Mouse (Mus musculus): ENCODE data around the gene Lifr. TPM values are rescaled to one million over a fixed set of nuclear protein-coding genes. Genes with fewer than 3 reads are reported as not detected.

Gene Lifr
- polyA plus RNA-seq, 1 experiment from 2014 or later, result 19.8 TPM

DNA sequence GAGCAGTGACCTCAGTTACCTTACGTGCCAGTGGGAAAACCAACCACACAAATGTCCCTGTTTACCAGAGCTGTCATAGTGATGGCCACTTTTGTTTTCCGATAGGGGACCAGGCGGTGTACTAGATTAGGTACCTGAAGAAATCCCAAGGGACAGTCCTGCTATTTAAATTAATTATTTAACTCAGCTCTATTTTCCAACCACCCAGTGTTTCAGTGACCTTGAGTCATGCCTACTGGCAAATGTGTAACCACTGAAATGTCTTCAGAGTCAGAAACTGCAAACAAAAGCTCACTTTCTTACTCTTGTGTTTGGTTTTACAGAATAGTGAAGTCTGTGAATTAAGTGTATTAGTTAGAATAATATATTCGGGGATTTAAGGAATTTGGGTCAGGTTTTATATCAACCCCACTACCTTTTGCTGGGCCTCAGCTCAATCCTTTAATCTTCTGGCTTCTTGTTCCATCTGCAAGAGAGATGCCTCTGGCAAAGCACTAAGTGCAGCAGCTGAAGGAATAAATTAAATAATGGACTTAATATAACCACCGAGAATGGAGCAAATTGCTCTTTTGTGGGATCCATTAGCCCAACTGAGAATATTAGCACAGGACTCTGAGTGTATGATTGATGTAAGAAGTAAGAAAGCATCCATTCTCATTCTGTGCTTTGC lies 33.5 kb downstream of the Lifr start:
- ATAC-seq (replicated peaks; ENCODE audit: insufficient number of reproducible peaks, low FRiP score, low TSS enrichment, low read depth), result no peak
- H3K4me1 ChIP-seq (ENCODE audit: control insufficient read depth, insufficient read depth, low read length), result no peaks in the 10 kb centered on the region

DNA sequence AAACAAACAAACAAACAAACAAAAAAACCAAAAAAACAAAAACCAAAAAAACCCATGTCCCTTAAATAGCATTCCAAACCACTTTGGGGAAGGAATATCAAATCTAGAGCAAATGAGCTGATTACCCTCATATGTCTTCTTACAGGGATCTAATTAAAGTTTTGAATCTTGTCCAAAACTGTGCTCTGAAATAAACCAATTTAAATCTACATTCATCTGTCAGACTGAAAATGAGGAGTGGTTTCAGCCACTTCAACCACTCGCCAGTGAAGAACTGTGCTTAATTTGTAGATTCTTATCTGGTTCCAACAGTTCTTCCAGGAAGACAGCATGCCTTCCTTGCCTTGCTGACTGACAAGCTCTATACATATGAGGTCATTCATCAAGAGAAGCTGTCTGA lies 35.8 kb downstream of the Lifr start:
- Histone ChIP-seq H3K9ac (replicated peaks; ENCODE audit: low read length) (no peak overlapping the region), H3K36me3 (replicated peaks; ENCODE audit: control insufficient read depth, insufficient read depth, low read depth, low read length) (no peaks in the 10 kb centered on the region), H3K4me3 (ENCODE audit: low read depth, low read length) (no peak overlapping the region), H3K27ac (replicated peaks; ENCODE audit: low read depth, low read length) (no peak overlapping the region), H3K4me1 (ENCODE audit: control insufficient read depth, insufficient read depth, low read length) (no peaks in the 10 kb centered on the region; the same call in 1 of the 2 replicates), H3K27me3 (ENCODE audit: control insufficient read depth, insufficient read depth, low read length) (no peaks in the 10 kb centered on the region), H3K9me3 (replicated peaks; ENCODE audit: control insufficient read depth, low read length) (no peaks in the 10 kb centered on the region), H3K4me2 (ENCODE audit: low read depth, low read length) (no peak overlapping the region)
- ATAC-seq (replicated peaks; ENCODE audit: insufficient number of reproducible peaks, low FRiP score, low TSS enrichment, low read depth) (no peak), DNase-seq (ENCODE audit: low spot score) (no peak)
- 50% methylated on average over 1 of the region's 1 CpGs for WGBS

More for the DNA sequence above, 33.5 kb downstream of the Lifr start:
- Histone ChIP-seq H3K36me3 (replicated peaks; ENCODE audit: control insufficient read depth, insufficient read depth, low read depth, low read length) (no peaks in the 10 kb centered on the region), H3K9ac (replicated peaks; ENCODE audit: low read length) (no peak overlapping the region), H3K4me2 (ENCODE audit: low read depth, low read length) (no peak overlapping the region), H3K9me3 (replicated peaks; ENCODE audit: control insufficient read depth, low read length) (no peaks in the 10 kb centered on the region), H3K4me3 (ENCODE audit: low read depth, low read length) (no peak overlapping the region), H3K27ac (replicated peaks; ENCODE audit: low read depth, low read length) (no peak overlapping the region), H3K27me3 (ENCODE audit: control insufficient read depth, insufficient read depth, low read length) (no peaks in the 10 kb centered on the region)
- DNase-seq (ENCODE audit: low spot score), result peak; percentile 20
- WGBS, result 54% methylated on average over 5 of the region's 5 CpGs

DNA sequence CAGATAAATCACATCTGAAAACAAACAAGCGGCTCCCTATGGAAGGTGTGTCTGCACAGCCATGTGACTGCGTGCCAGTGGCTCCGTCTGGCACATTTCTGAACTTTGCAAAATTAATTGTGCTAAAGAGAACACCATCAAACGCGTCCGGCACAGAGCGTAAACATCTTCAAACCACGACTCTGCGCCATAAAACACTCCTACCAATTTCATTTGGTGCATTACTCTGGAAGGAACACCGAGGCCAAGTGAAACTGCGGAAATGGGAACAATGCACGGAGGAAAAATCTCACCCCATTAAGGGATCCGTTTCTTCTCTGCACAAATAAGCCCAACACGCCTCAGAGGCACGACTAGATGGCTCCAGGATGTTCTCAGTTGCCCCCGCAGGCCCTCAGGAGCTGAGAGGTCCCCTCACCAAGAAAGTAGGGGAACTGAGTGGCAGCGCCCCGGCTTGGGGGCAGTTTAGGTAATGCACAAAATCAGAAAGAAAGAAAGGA lies 38.3 kb downstream of the Lifr start:
- Histone ChIP-seq H3K27ac (replicated peaks; ENCODE audit: low read depth, low read length) (peak overlapping the region; percentile 6; the same call in 1 of the 2 replicates), H3K27me3 (ENCODE audit: control insufficient read depth, insufficient read depth, low read length) (no peaks in the 10 kb centered on the region), H3K4me1 (ENCODE audit: control insufficient read depth, insufficient read depth, low read length) (no peaks in the 10 kb centered on the region; the same call in 1 of the 2 replicates), H3K36me3 (replicated peaks; ENCODE audit: control insufficient read depth, insufficient read depth, low read depth, low read length) (no peaks in the 10 kb centered on the region), H3K4me2 (ENCODE audit: low read depth, low read length) (peak overlapping the region; percentile 93), H3K9ac (replicated peaks; ENCODE audit: low read length) (peak overlapping the region; percentile 67), H3K4me3 (ENCODE audit: low read depth, low read length) (peak overlapping the region; percentile 72), H3K9me3 (replicated peaks; ENCODE audit: control insufficient read depth, low read length) (no peaks in the 10 kb centered on the region)
- ATAC-seq (replicated peaks; ENCODE audit: insufficient number of reproducible peaks, low FRiP score, low TSS enrichment, low read depth), result no peak
- 3% methylated on average over 18 of the region's 18 CpGs for WGBS
- DNase-seq (ENCODE audit: low spot score), result no peak

DNA sequence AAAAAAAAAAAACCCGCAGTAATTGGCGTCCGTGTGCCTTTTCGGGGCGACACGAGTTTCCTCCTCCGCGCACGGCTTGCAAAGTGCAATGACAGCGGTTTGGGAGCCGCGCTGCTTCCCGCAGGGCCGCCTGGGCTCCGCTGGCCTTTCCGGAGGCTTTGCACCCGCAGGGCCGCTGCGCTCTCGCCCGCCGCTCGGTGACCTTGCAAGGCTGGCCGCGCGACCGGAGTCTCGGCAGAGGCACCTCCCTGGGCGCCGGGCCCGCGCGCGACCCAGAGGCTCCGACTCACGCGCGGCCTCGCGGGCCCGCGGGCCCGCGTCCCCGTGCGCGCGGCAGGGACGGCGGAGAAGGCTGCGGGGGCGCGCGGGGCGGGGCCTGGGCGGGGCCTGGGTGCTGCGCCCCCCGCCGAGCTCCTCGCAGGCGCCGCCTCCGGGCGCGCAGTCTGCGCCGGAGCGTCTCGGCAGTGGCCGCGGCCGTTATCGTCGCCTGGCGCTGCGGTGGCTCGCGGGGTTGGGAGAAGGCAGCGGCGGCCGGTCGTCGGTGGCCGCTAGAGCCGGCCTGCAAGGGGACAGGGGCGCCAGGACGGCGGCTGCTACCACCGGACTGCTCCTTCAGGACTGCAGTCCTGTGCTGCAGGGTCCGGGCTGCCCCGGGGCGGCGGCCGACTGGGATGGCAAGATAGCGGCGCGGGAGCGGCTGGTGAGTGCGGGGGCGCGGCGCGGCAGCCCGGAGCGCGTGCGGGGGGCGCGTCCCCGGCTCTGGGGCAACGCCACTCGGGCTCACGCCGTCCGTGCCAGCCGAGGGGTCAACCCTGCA lies 38.9 kb downstream of the Lifr start:
- no peaks in the 10 kb centered on the region for H3K9me3 ChIP-seq (replicated peaks; ENCODE audit: control insufficient read depth, low read length)
- H3K36me3 ChIP-seq (replicated peaks; ENCODE audit: control insufficient read depth, insufficient read depth, low read depth, low read length), result no peaks in the 10 kb centered on the region
- ATAC-seq (replicated peaks; ENCODE audit: insufficient number of reproducible peaks, low FRiP score, low TSS enrichment, low read depth) (peak; percentile 90), DNase-seq (ENCODE audit: low spot score) (peak; percentile 90)
- peak overlapping the region; percentile 67 for H3K9ac ChIP-seq (replicated peaks; ENCODE audit: low read length)
- H3K27ac ChIP-seq (replicated peaks; ENCODE audit: low read depth, low read length), result peak overlapping the region; percentile 56
- peak overlapping the region; percentile 93 for H3K4me2 ChIP-seq (ENCODE audit: low read depth, low read length)
- H3K27me3 ChIP-seq (ENCODE audit: control insufficient read depth, insufficient read depth, low read length), result no peaks in the 10 kb centered on the region
- under 1% methylated on average over 85 of the region's 116 CpGs for WGBS
- no peaks in the 10 kb centered on the region; the same call in 1 of the 2 replicates for H3K4me1 ChIP-seq (ENCODE audit: control insufficient read depth, insufficient read depth, low read length)
- H3K4me3 ChIP-seq (ENCODE audit: low read depth, low read length), result peak overlapping the region; percentile 72

DNA sequence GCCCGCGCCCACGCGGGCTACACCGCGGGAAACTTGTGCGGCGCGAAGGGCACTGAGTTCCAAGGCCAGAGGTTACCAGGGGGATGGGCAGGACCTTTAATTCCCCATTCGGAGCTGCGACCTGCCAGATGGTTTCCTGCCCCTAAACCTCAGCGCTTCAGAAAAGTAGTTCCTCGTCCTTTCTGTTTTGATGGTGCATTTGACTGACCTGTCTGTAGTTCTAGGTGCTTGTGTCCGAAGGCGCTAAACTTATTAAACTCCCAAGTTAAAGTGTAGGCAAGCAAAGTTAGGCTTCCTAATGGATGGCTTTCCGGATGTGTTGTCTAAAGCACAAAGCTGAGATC lies 39.5 kb downstream of the Lifr start:
- Histone ChIP-seq H3K4me3 (ENCODE audit: low read depth, low read length) (peak overlapping the region; percentile 72), H3K27me3 (ENCODE audit: control insufficient read depth, insufficient read depth, low read length) (no peaks in the 10 kb centered on the region), H3K36me3 (replicated peaks; ENCODE audit: control insufficient read depth, insufficient read depth, low read depth, low read length) (no peaks in the 10 kb centered on the region), H3K27ac (replicated peaks; ENCODE audit: low read depth, low read length) (no peak overlapping the region; the same call in 1 of the 2 replicates), H3K4me2 (ENCODE audit: low read depth, low read length) (peak overlapping the region; percentile 93), H3K9ac (replicated peaks; ENCODE audit: low read length) (peak overlapping the region; percentile 67), H3K9me3 (replicated peaks; ENCODE audit: control insufficient read depth, low read length) (no peaks in the 10 kb centered on the region), H3K4me1 (ENCODE audit: control insufficient read depth, insufficient read depth, low read length) (no peaks in the 10 kb centered on the region; the same call in 1 of the 2 replicates)
- no peak for ATAC-seq (replicated peaks; ENCODE audit: insufficient number of reproducible peaks, low FRiP score, low TSS enrichment, low read depth)
- 1% methylated on average over 16 of the region's 16 CpGs for WGBS
- DNase-seq (ENCODE audit: low spot score), result peak; percentile 33

DNA sequence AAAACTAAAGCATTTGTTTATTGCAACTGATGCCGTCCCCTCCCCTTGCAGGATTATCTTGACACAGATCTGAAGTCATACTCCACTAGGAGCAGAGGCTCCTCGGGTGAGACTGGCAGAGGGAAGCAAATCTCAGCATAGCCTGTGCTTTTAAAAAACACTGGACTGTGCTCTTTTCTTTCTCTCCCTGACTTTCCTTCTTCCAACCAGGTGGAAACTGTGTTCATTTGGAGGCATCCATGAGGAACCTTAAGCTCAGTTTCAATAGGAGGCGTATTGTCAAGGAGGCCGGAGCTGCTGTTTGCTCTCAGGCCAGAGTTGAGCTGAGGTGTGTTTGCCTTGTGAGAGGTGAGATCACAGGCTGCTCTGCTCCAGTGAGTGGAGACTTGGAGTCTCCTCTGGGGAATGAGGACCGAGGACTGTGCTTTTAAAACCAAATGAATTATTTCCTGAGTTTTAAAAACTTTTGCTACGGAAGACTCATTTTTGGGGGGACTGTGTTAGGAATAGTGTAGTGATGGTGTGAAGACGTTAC lies 40.3 kb downstream of the Lifr start:
- peak overlapping the region; percentile 72 for H3K4me3 ChIP-seq (ENCODE audit: low read depth, low read length)
- no peaks in the 10 kb centered on the region for H3K36me3 ChIP-seq (replicated peaks; ENCODE audit: control insufficient read depth, insufficient read depth, low read depth, low read length)
- H3K27me3 ChIP-seq (ENCODE audit: control insufficient read depth, insufficient read depth, low read length), result no peaks in the 10 kb centered on the region
- peak overlapping the region; percentile 93 for H3K4me2 ChIP-seq (ENCODE audit: low read depth, low read length)
- ATAC-seq (replicated peaks; ENCODE audit: insufficient number of reproducible peaks, low FRiP score, low TSS enrichment, low read depth) (no peak), DNase-seq (ENCODE audit: low spot score) (peak; percentile 26)
- no peaks in the 10 kb centered on the region for H3K9me3 ChIP-seq (replicated peaks; ENCODE audit: control insufficient read depth, low read length)
- no peak overlapping the region for H3K9ac ChIP-seq (replicated peaks; ENCODE audit: low read length)
- no peaks in the 10 kb centered on the region; the same call in 1 of the 2 replicates for H3K4me1 ChIP-seq (ENCODE audit: control insufficient read depth, insufficient read depth, low read length)
- H3K27ac ChIP-seq (replicated peaks; ENCODE audit: low read depth, low read length), result no peak overlapping the region
- 25% methylated on average over 7 of the region's 7 CpGs for WGBS

DNA sequence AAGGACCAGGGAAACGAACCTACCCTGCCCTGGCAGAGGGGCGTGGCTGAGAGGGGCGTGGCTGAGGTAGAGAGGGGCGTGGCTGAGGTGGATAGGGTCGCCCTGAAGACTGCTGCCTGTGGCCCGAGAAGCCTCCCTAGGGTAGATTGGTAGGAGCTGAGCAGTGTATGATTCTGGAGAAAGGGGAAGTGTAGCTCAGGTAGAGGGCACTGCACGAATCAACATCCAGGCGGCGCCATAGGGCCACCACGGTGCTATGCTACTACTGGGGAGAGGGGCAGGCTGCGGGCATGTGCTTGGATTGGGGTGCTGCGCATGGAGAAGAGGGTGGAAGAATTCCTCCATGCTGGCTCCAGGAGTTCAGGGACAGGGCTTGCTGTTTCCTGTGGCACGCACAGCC lies 42.3 kb downstream of the Lifr start:
- 53% methylated on average over 13 of the region's 13 CpGs for WGBS
- no peaks in the 10 kb centered on the region for H3K9me3 ChIP-seq (replicated peaks; ENCODE audit: control insufficient read depth, low read length)
- H3K27ac ChIP-seq (replicated peaks; ENCODE audit: low read depth, low read length), result no peak overlapping the region
- H3K4me3 ChIP-seq (ENCODE audit: low read depth, low read length), result no peak overlapping the region
- H3K4me2 ChIP-seq (ENCODE audit: low read depth, low read length), result no peak overlapping the region
- H3K9ac ChIP-seq (replicated peaks; ENCODE audit: low read length), result no peak overlapping the region
- H3K4me1 ChIP-seq (ENCODE audit: control insufficient read depth, insufficient read depth, low read length), result no peaks in the 10 kb centered on the region; the same call in 1 of the 2 replicates
- DNase-seq (ENCODE audit: low spot score) (no peak), ATAC-seq (replicated peaks; ENCODE audit: insufficient number of reproducible peaks, low FRiP score, low TSS enrichment, low read depth) (no peak)
- H3K36me3 ChIP-seq (replicated peaks; ENCODE audit: control insufficient read depth, insufficient read depth, low read depth, low read length), result no peaks in the 10 kb centered on the region
- no peaks in the 10 kb centered on the region for H3K27me3 ChIP-seq (ENCODE audit: control insufficient read depth, insufficient read depth, low read length)

Measured in embryonic facial prominence, embryonic 11.5 days (tissue).